In the genomic region with DNA sequence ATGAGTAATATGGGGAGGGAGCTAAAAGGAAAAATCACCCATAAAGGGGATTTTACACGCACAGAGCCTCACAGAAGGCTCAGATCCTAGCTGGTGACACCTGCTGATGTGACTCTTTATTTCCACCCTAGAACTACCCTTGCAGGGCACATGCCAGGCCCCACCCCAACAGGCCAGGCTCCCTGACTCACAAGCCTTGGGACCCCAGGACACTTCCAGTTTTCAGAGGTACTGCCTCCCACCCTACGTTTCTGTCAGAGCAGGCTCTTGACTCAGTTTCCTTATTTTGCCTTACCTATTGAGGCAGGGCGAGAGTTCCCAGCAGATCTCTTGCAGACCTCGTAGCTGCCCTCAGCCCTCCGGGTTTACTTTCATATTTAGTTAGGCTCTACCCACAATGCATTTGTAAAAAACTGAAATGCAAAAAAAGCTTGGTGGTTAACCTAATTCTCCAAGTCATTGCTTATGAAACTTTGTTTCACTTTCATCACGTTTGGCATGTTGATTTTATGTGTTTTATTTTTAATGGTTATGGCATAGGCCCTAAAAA, we compare ENCODE assay signal across 12 mouse cellular contexts. TPM values are rescaled to one million over a fixed set of nuclear protein-coding genes. Genes with fewer than 3 reads are reported as not detected.
A peak's percentile ranks its signal among the peaks of the same experiment; 100 is the strongest.
DNase-seq lines count a peak whose midpoint lies in the region; ATAC-seq and TF ChIP-seq lines count a peak whose summit lies in the region.
"Had no signal": no experiment of that assay in that cellular context is flagged by ENCODE, and none has a peak within 500 bp of the region (broad histone marks: within the 10 kb centered on the region; RNA-seq: fewer than 3 reads in every experiment).

No protein-coding gene starts in this region.

- no peaks in the 10 kb centered on the region for H3K9me3 ChIP-seq in liver, embryonic 13.5 days (replicated peaks)
- H3K9me3 ChIP-seq in liver, embryonic 12.5 days (replicated peaks): no peaks in the 10 kb centered on the region
- H3K9me3 ChIP-seq: hindbrain, embryonic 12.5 days; neural tube, embryonic 15.5 days had no signal

- no peaks in the 10 kb centered on the region for H3K36me3 ChIP-seq in liver, embryonic 13.5 days
- no peaks in the 10 kb centered on the region for H3K36me3 ChIP-seq in liver, embryonic 12.5 days
- H3K36me3 ChIP-seq in kidney, adult 2 months (ENCODE audit: control insufficient read depth, insufficient read depth, low read length): no peaks in the 10 kb centered on the region
- H3K36me3 ChIP-seq: hindbrain, embryonic 12.5 days; neural tube, embryonic 15.5 days had no signal

- no peak overlapping the region for H3K27ac ChIP-seq in liver, embryonic 13.5 days
- H3K27ac ChIP-seq in liver, embryonic 12.5 days: no peak overlapping the region
- no peak overlapping the region for H3K27ac ChIP-seq in kidney, adult 2 months (ENCODE audit: insufficient read depth, low read depth, low read length)
- H3K27ac ChIP-seq: hindbrain, embryonic 12.5 days; neural tube, embryonic 15.5 days had no signal

- no peaks in the 10 kb centered on the region for H3K27me3 ChIP-seq in liver, embryonic 13.5 days
- no peaks in the 10 kb centered on the region for H3K27me3 ChIP-seq in liver, embryonic 12.5 days (replicated peaks)
- H3K27me3 ChIP-seq in kidney, adult 2 months (replicated peaks; ENCODE audit: control insufficient read depth, insufficient read depth, low read length): no peaks in the 10 kb centered on the region
- H3K27me3 ChIP-seq: hindbrain, embryonic 12.5 days; neural tube, embryonic 15.5 days had no signal

- ATAC-seq in liver, embryonic 13.5 days (ENCODE audit: low read depth): no peak
- ATAC-seq in liver, embryonic 12.5 days: no peak
- ATAC-seq in common myeloid progenitor, adult 5-6 weeks (replicated peaks; ENCODE audit: low read depth, poor library complexity, severe bottlenecking): peak; percentile 92
- ATAC-seq in frontal cortex, adult (ENCODE audit: low TSS enrichment): no peak

- no peak overlapping the region for H3K9ac ChIP-seq in liver, embryonic 13.5 days
- H3K9ac ChIP-seq in liver, embryonic 12.5 days: no peak overlapping the region
- H3K9ac ChIP-seq: hindbrain, embryonic 12.5 days; neural tube, embryonic 15.5 days had no signal

- H3K4me2 ChIP-seq in liver, embryonic 13.5 days: 0 out of 2 replicates have a peak overlapping the region, but pooled peaks have one; percentile 17
- H3K4me2 ChIP-seq in liver, embryonic 12.5 days: no peak overlapping the region
- H3K4me2 ChIP-seq: hindbrain, embryonic 12.5 days; neural tube, embryonic 15.5 days had no signal

- peaks cover 7% of the 10 kb centered on the region for H3K4me1 ChIP-seq in liver, embryonic 13.5 days (replicated peaks)
- H3K4me1 ChIP-seq in liver, embryonic 12.5 days: no peaks in the 10 kb centered on the region
- no peaks in the 10 kb centered on the region for H3K4me1 ChIP-seq in kidney, adult 2 months (ENCODE audit: control insufficient read depth, insufficient read depth, low read length)
- H3K4me1 ChIP-seq: hindbrain, embryonic 12.5 days; neural tube, embryonic 15.5 days had no signal

- no peak for TF ChIP-seq POLR2A in kidney, adult 2 months (IDR thresholded peaks at IDR 0.05; ENCODE audit: low read depth, low read length)

- WGBS in liver, embryonic 13.5 days (ENCODE audit: insufficient replicate concordance): 59% methylated on average over 6 of the region's 6 CpGs
- WGBS in liver, embryonic 12.5 days (ENCODE audit: insufficient replicate concordance): 61% methylated on average over 6 of the region's 6 CpGs
- WGBS in kidney, adult 2 months: 67% methylated on average over 6 of the region's 6 CpGs

- DNase-seq in liver, embryonic 13.5 days: no peak
- peak; percentile 90 for DNase-seq in naive thymus-derived CD4-positive, alpha-beta T cell, adult 2 months (ENCODE audit: low read depth)
- DNase-seq in thymus, postnatal 25 days: peak; percentile 81
- no peak for DNase-seq in kidney, adult 2 months
- DNase-seq in urinary bladder, postnatal 4 days (ENCODE audit: low spot score in 2 of 2): no peak
- DNase-seq: adrenal gland, postnatal 36 days; layer of hippocampus, postnatal 36 days had no signal

- no peak overlapping the region for H3K4me3 ChIP-seq in liver, embryonic 13.5 days (replicated peaks)
- H3K4me3 ChIP-seq in liver, embryonic 12.5 days: no peak overlapping the region
- no peak overlapping the region for H3K4me3 ChIP-seq in kidney, adult 2 months (ENCODE audit: insufficient read depth, low read depth, low read length)
- H3K4me3 ChIP-seq: hindbrain, embryonic 12.5 days; neural tube, embryonic 15.5 days had no signal

- no peak for TF ChIP-seq CTCF in kidney, adult 2 months (conservative IDR thresholded peaks at IDR 0.05; ENCODE audit: insufficient read depth, insufficient read length, low read depth, low read length)

RNA-seq across cellular contexts. Expression of a gene that starts 41.5 kb away (rescaled TPM):
- 66.7 and 76.5 TPM in 2 replicates for polyA plus RNA-seq in liver, embryonic 13.5 days (2015; fragmentation: Nextera tagmentation; extraction: Ambion mirVana)
- 75.9 and 78.7 TPM in 2 replicates for polyA plus RNA-seq in liver, embryonic 12.5 days (2016; fragmentation: Nextera tagmentation; extraction: Ambion mirVana)
- 281 and 287 TPM in 2 replicates for total RNA-seq in common myeloid progenitor, adult 5-6 weeks (2017)
- polyA plus RNA-seq in kidney, adult 2 months (2012; rRNA removed): 2.8 and 4.4 TPM in 2 replicates

Comparison
In these comparisons a context has a peak if more than half of its experiments do, and no peak if none do; other contexts are left out.
1. DNase-seq: peak in naive thymus-derived CD4-positive, alpha-beta T cell, adult 2 months (single experiment) and thymus, postnatal 25 days (single experiment); none in liver, embryonic 13.5 days (single experiment), kidney, adult 2 months (single experiment) and urinary bladder, postnatal 4 days (0 of 2).
2. RNA of a gene that starts 41.5 kb away (polyA plus RNA-seq): 75.9 to 78.7 TPM in liver, embryonic 12.5 days and 66.7 to 76.5 TPM in liver, embryonic 13.5 days; 2.8 to 4.4 TPM in kidney, adult 2 months; every median in the first group is over 10 times any median in the second.